Mouse (Mus musculus): ENCODE measurements around the gene Cdkn1b. TPM values are rescaled to one million over a fixed set of nuclear protein-coding genes. Genes with fewer than 3 reads are reported as not detected.

The Cdkn1b gene
- polyA plus RNA-seq, 1 experiment from 2014 or later: 12.0 TPM

GRCm38 (mm10) chr6:134925673-134926337, 5.6 kb downstream of the Cdkn1b start:
- no peaks in the 10 kb centered on the region for H3K9me3 ChIP-seq (ENCODE audit: low read depth, low read length)
- DNase-seq: no peak
- TF ChIP-seq CTCF (IDR thresholded peaks at IDR 0.05; ENCODE audit: low read depth): no peak
- no peaks in the 10 kb centered on the region for H3K27me3 ChIP-seq (ENCODE audit: insufficient read depth, low read length)
- no peak overlapping the region for H3K27ac ChIP-seq (ENCODE audit: low read depth)
- H3K36me3 ChIP-seq (ENCODE audit: insufficient read depth): peaks cover 15% of the 10 kb centered on the region
- peaks cover 16% of the 10 kb centered on the region for H3K4me1 ChIP-seq (ENCODE audit: insufficient read depth)
- ATAC-seq (ENCODE audit: insufficient read depth): no peak
- H3K9ac ChIP-seq: no peak overlapping the region
- no peak overlapping the region for H3K4me3 ChIP-seq (ENCODE audit: low read depth, low read length)
- H3K4me2 ChIP-seq: 0 out of 2 replicates have a peak overlapping the region, but pooled peaks have one; percentile 3
- 77% methylated on average over 4 of the region's 4 CpGs for WGBS

GRCm38 (mm10) chr6:134926338-134926705, 6.1 kb downstream of the Cdkn1b start:
- 40% methylated on average over 3 of the region's 3 CpGs for WGBS
- Histone ChIP-seq H3K4me3 (ENCODE audit: low read depth, low read length) (peak overlapping the region; percentile 58), H3K27ac (ENCODE audit: low read depth) (peak overlapping the region; percentile 100; the same call in 1 of the 2 replicates), H3K36me3 (ENCODE audit: insufficient read depth) (peaks cover 15% of the 10 kb centered on the region), H3K9ac (peak overlapping the region; percentile 89), H3K4me2 (peak overlapping the region; percentile 97), H3K27me3 (ENCODE audit: insufficient read depth, low read length) (no peaks in the 10 kb centered on the region), H3K9me3 (ENCODE audit: low read depth, low read length) (no peaks in the 10 kb centered on the region), H3K4me1 (ENCODE audit: insufficient read depth) (peaks cover 16% of the 10 kb centered on the region)
- ATAC-seq (ENCODE audit: insufficient read depth) (no peak), DNase-seq (no peak)
- no peak for TF ChIP-seq CTCF (IDR thresholded peaks at IDR 0.05; ENCODE audit: low read depth)

- H3K9ac ChIP-seq: peak overlapping the region; percentile 89
- H3K4me3 ChIP-seq (ENCODE audit: low read depth, low read length): peak overlapping the region; percentile 58
- peak; percentile 80 for DNase-seq
- peak; percentile 28 for ATAC-seq (ENCODE audit: insufficient read depth)
- H3K9me3 ChIP-seq (ENCODE audit: low read depth, low read length): no peaks in the 10 kb centered on the region
- peak overlapping the region; percentile 97 for H3K4me2 ChIP-seq
- H3K27me3 ChIP-seq (ENCODE audit: insufficient read depth, low read length): no peaks in the 10 kb centered on the region
- H3K27ac ChIP-seq (ENCODE audit: low read depth): peak overlapping the region; percentile 100
- TF ChIP-seq CTCF (IDR thresholded peaks at IDR 0.05; ENCODE audit: low read depth): no peak
- WGBS: under 1% methylated on average over 63 of the region's 63 CpGs
- peaks cover 16% of the 10 kb centered on the region for H3K4me1 ChIP-seq (ENCODE audit: insufficient read depth)
- peaks cover 14% of the 10 kb centered on the region for H3K36me3 ChIP-seq (ENCODE audit: insufficient read depth)
Observed at GRCm38 (mm10) chr6:134926803-134927594, 6.8 kb downstream of the Cdkn1b start.

GRCm38 (mm10) chr6:134927595-134928095, 7.4 kb downstream of the Cdkn1b start:
- Histone ChIP-seq H3K4me2 (peak overlapping the region; percentile 97), H3K4me1 (ENCODE audit: insufficient read depth) (peaks cover 12% of the 10 kb centered on the region), H3K4me3 (ENCODE audit: low read depth, low read length) (peak overlapping the region; percentile 58), H3K9ac (peak overlapping the region; percentile 89), H3K27ac (ENCODE audit: low read depth) (peak overlapping the region; percentile 100), H3K9me3 (ENCODE audit: low read depth, low read length) (no peaks in the 10 kb centered on the region), H3K27me3 (ENCODE audit: insufficient read depth, low read length) (no peaks in the 10 kb centered on the region), H3K36me3 (ENCODE audit: insufficient read depth) (peaks cover 8% of the 10 kb centered on the region)
- ATAC-seq (ENCODE audit: insufficient read depth): peak; percentile 3; the same call in 1 of the 2 replicates
- 1% methylated on average over 13 of the region's 13 CpGs for WGBS
- peak; percentile 53 for DNase-seq
- TF ChIP-seq CTCF (IDR thresholded peaks at IDR 0.05; ENCODE audit: low read depth): no peak

GRCm38 (mm10) chr6:134928096-134928888, 8.1 kb downstream of the Cdkn1b start:
- peak overlapping the region; percentile 100 for H3K27ac ChIP-seq (ENCODE audit: low read depth)
- ATAC-seq (ENCODE audit: insufficient read depth) (peak; percentile 93), DNase-seq (peak; percentile 95)
- no peaks in the 10 kb centered on the region for H3K27me3 ChIP-seq (ENCODE audit: insufficient read depth, low read length)
- H3K4me3 ChIP-seq (ENCODE audit: low read depth, low read length): peak overlapping the region; percentile 58
- peaks cover 12% of the 10 kb centered on the region for H3K4me1 ChIP-seq (ENCODE audit: insufficient read depth)
- peak overlapping the region; percentile 89 for H3K9ac ChIP-seq
- peaks cover 7% of the 10 kb centered on the region for H3K36me3 ChIP-seq (ENCODE audit: insufficient read depth)
- WGBS: under 1% methylated on average over 63 of the region's 63 CpGs
- no peaks in the 10 kb centered on the region for H3K9me3 ChIP-seq (ENCODE audit: low read depth, low read length)
- TF ChIP-seq CTCF (IDR thresholded peaks at IDR 0.05; ENCODE audit: low read depth): no peak
- peak overlapping the region; percentile 97 for H3K4me2 ChIP-seq

- TF ChIP-seq CTCF (IDR thresholded peaks at IDR 0.05; ENCODE audit: low read depth): no peak
- no peak for DNase-seq
- H3K36me3 ChIP-seq (ENCODE audit: insufficient read depth): peaks cover 1% of the 10 kb centered on the region; the same call in 1 of the 2 replicates
Observed at GRCm38 (mm10) chr6:134928889-134929310, 8.7 kb downstream of the Cdkn1b start.

More at GRCm38 (mm10) chr6:134928889-134929310, 8.7 kb downstream of the Cdkn1b start:
- peak overlapping the region; percentile 89 for H3K9ac ChIP-seq
- no peaks in the 10 kb centered on the region for H3K9me3 ChIP-seq (ENCODE audit: low read depth, low read length)
- H3K4me1 ChIP-seq (ENCODE audit: insufficient read depth): peaks cover 12% of the 10 kb centered on the region
- ATAC-seq (ENCODE audit: insufficient read depth): peak; percentile 46
- WGBS: 1% methylated on average over 15 of the region's 15 CpGs
- peak overlapping the region; percentile 97 for H3K4me2 ChIP-seq
- no peaks in the 10 kb centered on the region for H3K27me3 ChIP-seq (ENCODE audit: insufficient read depth, low read length)
- H3K27ac ChIP-seq (ENCODE audit: low read depth): peak overlapping the region; percentile 100
- H3K4me3 ChIP-seq (ENCODE audit: low read depth, low read length): peak overlapping the region; percentile 58
